Mouse (Mus musculus): ENCODE results near the gene Nthl1. TPM values are rescaled to one million over a fixed set of nuclear protein-coding genes. Genes with fewer than 3 reads are reported as not detected.
A peak's percentile ranks its signal among the peaks of the same experiment; 100 is the strongest.

Gene Nthl1
- polyA plus RNA-seq, 1 experiment: 9.8 TPM

- 77% methylated on average over 7 of the region's 7 CpGs for WGBS
- no peak overlapping the region for H3K27ac ChIP-seq (ENCODE audit: control insufficient read depth, insufficient read depth, low read length)
- H3K4me3 ChIP-seq (ENCODE audit: control insufficient read depth, insufficient read depth, low read length): no peak overlapping the region
- H3K27me3 ChIP-seq (ENCODE audit: control insufficient read depth, insufficient read depth, low read length): no peaks in the 10 kb centered on the region
- peaks cover 17% of the 10 kb centered on the region; the same call in 1 of the 2 replicates for H3K36me3 ChIP-seq (ENCODE audit: control insufficient read depth, insufficient read depth, low read length)
- no peak for DNase-seq
- no peak for TF ChIP-seq POLR2A (IDR thresholded peaks at IDR 0.05; ENCODE audit: control insufficient read depth, extremely low read depth, insufficient read depth, low read length, poor library complexity)
- TF ChIP-seq CTCF (IDR thresholded peaks at IDR 0.05; ENCODE audit: borderline replicate concordance, control insufficient read depth, extremely low read depth, insufficient read depth, low read length, poor library complexity): no peak
- H3K4me1 ChIP-seq (replicated peaks; ENCODE audit: control insufficient read depth, insufficient read depth, low read length): peaks cover 18% of the 10 kb centered on the region
Measured at GRCm38 (mm10) chr17:24674277-24674676, 41.8 kb downstream of the Nthl1 start.

GRCm38 (mm10) chr17:24676187-24676586 is 43.7 kb downstream of the Nthl1 start:
- Histone ChIP-seq H3K36me3 (ENCODE audit: control insufficient read depth, insufficient read depth, low read length) (peaks cover 22% of the 10 kb centered on the region; the same call in 1 of the 2 replicates), H3K4me1 (replicated peaks; ENCODE audit: control insufficient read depth, insufficient read depth, low read length) (peaks cover 10% of the 10 kb centered on the region), H3K27ac (ENCODE audit: control insufficient read depth, insufficient read depth, low read length) (no peak overlapping the region), H3K4me3 (ENCODE audit: control insufficient read depth, insufficient read depth, low read length) (no peak overlapping the region), H3K27me3 (ENCODE audit: control insufficient read depth, insufficient read depth, low read length) (no peaks in the 10 kb centered on the region)
- DNase-seq: peak; percentile 74
- TF ChIP-seq POLR2A (IDR thresholded peaks at IDR 0.05; ENCODE audit: control insufficient read depth, extremely low read depth, insufficient read depth, low read length, poor library complexity): no peak
- peak; percentile 61; the same call in 1 of the 2 replicates for TF ChIP-seq CTCF (IDR thresholded peaks at IDR 0.05; ENCODE audit: borderline replicate concordance, control insufficient read depth, extremely low read depth, insufficient read depth, low read length, poor library complexity)
- 74% methylated on average over 2 of the region's 2 CpGs for WGBS

GRCm38 (mm10) chr17:24676877-24677276 is 44.4 kb downstream of the Nthl1 start:
- H3K36me3 ChIP-seq (ENCODE audit: control insufficient read depth, insufficient read depth, low read length): peaks cover 22% of the 10 kb centered on the region; the same call in 1 of the 2 replicates
- H3K4me1 ChIP-seq (replicated peaks; ENCODE audit: control insufficient read depth, insufficient read depth, low read length): peaks cover 4% of the 10 kb centered on the region; the same call in 1 of the 2 replicates
- H3K27me3 ChIP-seq (ENCODE audit: control insufficient read depth, insufficient read depth, low read length): no peaks in the 10 kb centered on the region
- 86% methylated on average over 5 of the region's 5 CpGs for WGBS
- no peak overlapping the region for H3K4me3 ChIP-seq (ENCODE audit: control insufficient read depth, insufficient read depth, low read length)
- no peak overlapping the region for H3K27ac ChIP-seq (ENCODE audit: control insufficient read depth, insufficient read depth, low read length)
- no peak for DNase-seq
- TF ChIP-seq CTCF (IDR thresholded peaks at IDR 0.05; ENCODE audit: borderline replicate concordance, control insufficient read depth, extremely low read depth, insufficient read depth, low read length, poor library complexity): no peak
- TF ChIP-seq POLR2A (IDR thresholded peaks at IDR 0.05; ENCODE audit: control insufficient read depth, extremely low read depth, insufficient read depth, low read length, poor library complexity): no peak

GRCm38 (mm10) chr17:24677500-24678080 is 45.1 kb downstream of the Nthl1 start:
- WGBS: 98% methylated on average over 24 of the region's 24 CpGs

GRCm38 (mm10) chr17:24686514-24686913 is 54.0 kb downstream of the Nthl1 start:
- H3K36me3 ChIP-seq (ENCODE audit: control insufficient read depth, insufficient read depth, low read length): no peaks in the 10 kb centered on the region
- WGBS: 37% methylated on average over 16 of the region's 16 CpGs
- H3K4me3 ChIP-seq (ENCODE audit: control insufficient read depth, insufficient read depth, low read length): no peak overlapping the region
- peak; percentile 34 for DNase-seq
- H3K27ac ChIP-seq (ENCODE audit: control insufficient read depth, insufficient read depth, low read length): no peak overlapping the region
- H3K4me1 ChIP-seq (replicated peaks; ENCODE audit: control insufficient read depth, insufficient read depth, low read length): peaks cover 22% of the 10 kb centered on the region
- peaks cover 15% of the 10 kb centered on the region for H3K27me3 ChIP-seq (ENCODE audit: control insufficient read depth, insufficient read depth, low read length)
- TF ChIP-seq POLR2A (IDR thresholded peaks at IDR 0.05; ENCODE audit: control insufficient read depth, extremely low read depth, insufficient read depth, low read length, poor library complexity) (no peak), CTCF (IDR thresholded peaks at IDR 0.05; ENCODE audit: borderline replicate concordance, control insufficient read depth, extremely low read depth, insufficient read depth, low read length, poor library complexity) (no peak)

More at GRCm38 (mm10) chr17:24677500-24678080, 45.1 kb downstream of the Nthl1 start:
- no peak for TF ChIP-seq CTCF (IDR thresholded peaks at IDR 0.05; ENCODE audit: borderline replicate concordance, control insufficient read depth, extremely low read depth, insufficient read depth, low read length, poor library complexity)
- Histone ChIP-seq H3K27me3 (ENCODE audit: control insufficient read depth, insufficient read depth, low read length) (no peaks in the 10 kb centered on the region), H3K27ac (ENCODE audit: control insufficient read depth, insufficient read depth, low read length) (no peak overlapping the region), H3K4me3 (ENCODE audit: control insufficient read depth, insufficient read depth, low read length) (no peak overlapping the region), H3K4me1 (replicated peaks; ENCODE audit: control insufficient read depth, insufficient read depth, low read length) (no peaks in the 10 kb centered on the region), H3K36me3 (ENCODE audit: control insufficient read depth, insufficient read depth, low read length) (peaks cover 22% of the 10 kb centered on the region; the same call in 1 of the 2 replicates)
- DNase-seq: no peak

GRCm38 (mm10) chr17:24687146-24687595 is 54.7 kb downstream of the Nthl1 start:
- DNase-seq: peak; percentile 72
- H3K27ac ChIP-seq (ENCODE audit: control insufficient read depth, insufficient read depth, low read length): no peak overlapping the region
- no peak for TF ChIP-seq CTCF (IDR thresholded peaks at IDR 0.05; ENCODE audit: borderline replicate concordance, control insufficient read depth, extremely low read depth, insufficient read depth, low read length, poor library complexity)
- TF ChIP-seq POLR2A (IDR thresholded peaks at IDR 0.05; ENCODE audit: control insufficient read depth, extremely low read depth, insufficient read depth, low read length, poor library complexity): no peak
- H3K4me1 ChIP-seq (replicated peaks; ENCODE audit: control insufficient read depth, insufficient read depth, low read length): peaks cover 22% of the 10 kb centered on the region
- H3K36me3 ChIP-seq (ENCODE audit: control insufficient read depth, insufficient read depth, low read length): no peaks in the 10 kb centered on the region
- peaks cover 15% of the 10 kb centered on the region for H3K27me3 ChIP-seq (ENCODE audit: control insufficient read depth, insufficient read depth, low read length)
- peak overlapping the region; percentile 40 for H3K4me3 ChIP-seq (ENCODE audit: control insufficient read depth, insufficient read depth, low read length)
- under 1% methylated on average over 25 of the region's 25 CpGs for WGBS

All from thymus, adult 2 months (tissue).